Mouse (Mus musculus): ENCODE data around the gene Cnih3. TPM values are rescaled to one million over a fixed set of nuclear protein-coding genes. Genes with fewer than 3 reads are reported as not detected.

Cnih3 gene
- polyA plus RNA-seq, 1 experiment from 2014 or later: 0.13 TPM

DNA sequence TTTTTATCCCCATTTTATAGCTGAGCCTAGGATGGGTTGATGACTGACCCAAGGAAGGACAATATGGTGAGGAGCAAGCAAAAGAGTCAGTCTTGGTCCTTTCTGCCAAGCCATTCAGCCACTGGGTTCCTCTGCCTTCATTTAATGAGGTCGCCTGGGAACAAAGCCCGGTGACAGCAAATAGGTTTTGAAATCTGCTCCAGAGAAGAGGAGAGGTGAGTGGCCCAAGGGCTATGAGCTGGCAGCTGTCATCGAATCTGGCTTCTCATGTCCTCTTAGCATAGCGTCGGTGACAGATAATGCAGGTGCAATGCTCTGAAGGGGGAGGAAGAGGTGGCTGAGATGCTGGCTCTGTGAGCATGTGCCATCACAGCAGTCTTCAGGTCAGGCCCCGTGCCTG lies 100.7 kb downstream of the Cnih3 start:
- no peak for ATAC-seq (replicated peaks; ENCODE audit: low FRiP score, low read depth)
- no peak for TF ChIP-seq CTCF (IDR thresholded peaks at IDR 0.05; ENCODE audit: low read depth)
- no peak overlapping the region for H3K27ac ChIP-seq
- WGBS: 85% methylated on average over 6 of the region's 6 CpGs
- H3K9me3 ChIP-seq (replicated peaks; ENCODE audit: low read length): no peaks in the 10 kb centered on the region
- H3K9ac ChIP-seq (ENCODE audit: low read depth, low read length): no peak overlapping the region
- no peak overlapping the region for H3K4me3 ChIP-seq (replicated peaks; ENCODE audit: low read depth, low read length)
- no peaks in the 10 kb centered on the region for H3K27me3 ChIP-seq (ENCODE audit: insufficient read depth, low read length)
- H3K4me1 ChIP-seq (replicated peaks; ENCODE audit: insufficient read depth, low read length): no peaks in the 10 kb centered on the region
- no peaks in the 10 kb centered on the region for H3K36me3 ChIP-seq (ENCODE audit: insufficient read depth, low read length)
- DNase-seq (ENCODE audit: low spot score): no peak
- H3K4me2 ChIP-seq (ENCODE audit: low read length): no peak overlapping the region

DNA sequence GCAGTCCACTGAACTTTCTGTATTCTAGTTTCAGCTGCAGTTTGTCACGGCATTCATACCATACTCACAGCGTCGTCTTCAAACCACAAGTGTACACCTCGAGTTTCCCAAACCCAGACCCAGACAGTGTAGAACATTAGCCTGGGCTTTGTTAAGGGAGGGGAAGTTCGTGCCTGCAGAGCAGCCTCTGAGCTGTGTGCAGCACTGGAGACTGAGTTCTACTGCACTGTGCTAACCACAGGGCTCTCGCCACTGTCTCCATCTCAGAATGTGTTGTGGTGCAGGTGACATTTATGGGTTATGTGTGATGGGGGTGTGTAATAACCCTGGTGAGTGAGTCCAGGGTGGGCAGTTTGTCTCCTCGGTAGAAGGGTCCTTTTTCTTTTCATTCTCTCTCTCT lies 104.5 kb downstream of the Cnih3 start:
- H3K36me3 ChIP-seq (ENCODE audit: insufficient read depth, low read length): no peaks in the 10 kb centered on the region
- H3K9me3 ChIP-seq (replicated peaks; ENCODE audit: low read length): no peaks in the 10 kb centered on the region
- H3K27me3 ChIP-seq (ENCODE audit: insufficient read depth, low read length): no peaks in the 10 kb centered on the region
- H3K4me3 ChIP-seq (replicated peaks; ENCODE audit: low read depth, low read length): no peak overlapping the region
- DNase-seq (ENCODE audit: low spot score) (no peak), ATAC-seq (replicated peaks; ENCODE audit: low FRiP score, low read depth) (no peak)
- no peak overlapping the region for H3K27ac ChIP-seq
- TF ChIP-seq CTCF (IDR thresholded peaks at IDR 0.05; ENCODE audit: low read depth): no peak
- 80% methylated on average over 7 of the region's 7 CpGs for WGBS
- H3K4me1 ChIP-seq (replicated peaks; ENCODE audit: insufficient read depth, low read length): no peaks in the 10 kb centered on the region
- no peak overlapping the region for H3K4me2 ChIP-seq (ENCODE audit: low read length)
- H3K9ac ChIP-seq (ENCODE audit: low read depth, low read length): no peak overlapping the region

DNA sequence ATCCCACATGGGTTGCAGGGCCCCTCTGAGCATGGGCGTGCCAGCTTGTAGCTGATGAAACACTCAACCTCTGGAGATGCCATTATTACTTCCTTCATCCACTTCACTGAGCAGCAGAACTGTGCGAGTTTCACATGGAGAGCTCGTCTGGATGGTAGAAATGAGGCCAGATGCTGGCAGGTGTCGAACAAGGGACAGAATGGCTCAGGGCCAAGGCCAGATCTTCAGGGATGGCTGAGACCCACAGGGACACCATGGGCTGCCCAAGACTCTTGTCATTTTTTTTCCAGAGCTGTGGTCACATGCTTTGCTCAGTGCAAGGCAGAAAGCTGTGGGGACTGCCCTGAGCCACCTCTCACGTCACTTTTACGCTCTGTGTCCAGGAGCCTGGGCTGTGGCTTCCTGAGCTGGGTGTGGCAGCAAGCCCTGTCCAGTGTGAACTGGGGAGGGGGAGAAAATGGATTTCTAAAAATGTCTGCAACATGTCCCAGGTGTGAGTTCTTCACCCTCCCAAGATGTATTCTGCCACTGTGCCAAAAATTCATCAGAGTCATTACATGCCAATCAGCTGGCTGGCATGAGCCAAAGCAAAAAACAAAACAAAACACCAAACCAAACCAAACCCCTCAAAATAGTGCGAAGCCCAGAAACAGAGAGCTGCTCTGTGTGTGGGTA lies 107.1 kb downstream of the Cnih3 start:
- no peak overlapping the region for H3K27ac ChIP-seq
- TF ChIP-seq CTCF (IDR thresholded peaks at IDR 0.05; ENCODE audit: low read depth): no peak
- H3K9me3 ChIP-seq (replicated peaks; ENCODE audit: low read length): no peaks in the 10 kb centered on the region
- 61% methylated on average over 7 of the region's 7 CpGs for WGBS
- no peak for ATAC-seq (replicated peaks; ENCODE audit: low FRiP score, low read depth)
- H3K4me3 ChIP-seq (replicated peaks; ENCODE audit: low read depth, low read length): no peak overlapping the region
- H3K36me3 ChIP-seq (ENCODE audit: insufficient read depth, low read length): no peaks in the 10 kb centered on the region
- no peaks in the 10 kb centered on the region for H3K27me3 ChIP-seq (ENCODE audit: insufficient read depth, low read length)
- no peak overlapping the region for H3K9ac ChIP-seq (ENCODE audit: low read depth, low read length)
- H3K4me1 ChIP-seq (replicated peaks; ENCODE audit: insufficient read depth, low read length): no peaks in the 10 kb centered on the region
- DNase-seq (ENCODE audit: low spot score): no peak
- H3K4me2 ChIP-seq (ENCODE audit: low read length): no peak overlapping the region

DNA sequence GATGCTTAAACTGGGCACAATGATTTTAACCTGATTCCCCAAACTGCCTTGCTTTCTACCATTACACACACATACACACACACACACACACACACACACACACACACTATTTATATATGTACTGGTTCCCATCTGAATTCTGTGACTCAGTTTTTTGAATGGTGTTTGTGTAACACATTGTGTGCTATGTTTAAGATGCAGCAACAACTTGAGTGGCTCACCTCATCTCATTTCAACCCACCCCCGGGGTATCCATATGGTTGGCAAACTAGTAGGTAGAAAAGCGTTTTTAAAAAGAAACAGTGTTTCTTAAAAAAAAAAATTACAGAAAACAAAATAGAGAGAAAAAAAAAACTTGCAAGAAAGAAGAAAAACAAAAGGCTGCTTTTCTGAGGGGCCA lies 107.9 kb downstream of the Cnih3 start:
- no peak for DNase-seq (ENCODE audit: low spot score)
- no peaks in the 10 kb centered on the region for H3K27me3 ChIP-seq (ENCODE audit: insufficient read depth, low read length)
- no peak overlapping the region for H3K4me3 ChIP-seq (replicated peaks; ENCODE audit: low read depth, low read length)
- 77% methylated on average over 2 of the region's 2 CpGs for WGBS
- no peak overlapping the region for H3K27ac ChIP-seq
- no peak overlapping the region for H3K9ac ChIP-seq (ENCODE audit: low read depth, low read length)
- H3K4me1 ChIP-seq (replicated peaks; ENCODE audit: insufficient read depth, low read length): no peaks in the 10 kb centered on the region
- no peak overlapping the region for H3K4me2 ChIP-seq (ENCODE audit: low read length)
- TF ChIP-seq CTCF (IDR thresholded peaks at IDR 0.05; ENCODE audit: low read depth): no peak
- ATAC-seq (replicated peaks; ENCODE audit: low FRiP score, low read depth): no peak
- H3K36me3 ChIP-seq (ENCODE audit: insufficient read depth, low read length): no peaks in the 10 kb centered on the region
- H3K9me3 ChIP-seq (replicated peaks; ENCODE audit: low read length): no peaks in the 10 kb centered on the region

DNA sequence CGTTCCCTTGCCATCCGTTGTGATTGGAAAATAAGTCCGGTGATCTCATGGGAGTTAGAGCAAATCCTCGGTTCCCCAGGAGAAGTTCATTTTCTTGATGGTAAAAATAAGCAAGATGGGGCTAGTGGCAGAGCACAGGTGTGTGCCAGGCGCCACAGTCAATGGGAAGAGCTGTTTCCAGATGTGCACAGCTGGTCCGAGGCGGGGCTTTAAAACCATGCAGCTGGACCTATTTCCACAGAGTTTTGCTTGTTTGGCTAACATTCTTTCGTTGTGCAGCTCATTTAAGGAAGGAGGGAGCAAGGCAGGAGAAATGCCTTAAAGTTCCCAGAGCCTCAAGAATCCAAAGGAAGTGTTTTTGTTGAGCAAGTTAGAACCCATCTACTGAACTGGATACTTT lies 109.1 kb downstream of the Cnih3 start:
- WGBS: 76% methylated on average over 8 of the region's 8 CpGs

DNA sequence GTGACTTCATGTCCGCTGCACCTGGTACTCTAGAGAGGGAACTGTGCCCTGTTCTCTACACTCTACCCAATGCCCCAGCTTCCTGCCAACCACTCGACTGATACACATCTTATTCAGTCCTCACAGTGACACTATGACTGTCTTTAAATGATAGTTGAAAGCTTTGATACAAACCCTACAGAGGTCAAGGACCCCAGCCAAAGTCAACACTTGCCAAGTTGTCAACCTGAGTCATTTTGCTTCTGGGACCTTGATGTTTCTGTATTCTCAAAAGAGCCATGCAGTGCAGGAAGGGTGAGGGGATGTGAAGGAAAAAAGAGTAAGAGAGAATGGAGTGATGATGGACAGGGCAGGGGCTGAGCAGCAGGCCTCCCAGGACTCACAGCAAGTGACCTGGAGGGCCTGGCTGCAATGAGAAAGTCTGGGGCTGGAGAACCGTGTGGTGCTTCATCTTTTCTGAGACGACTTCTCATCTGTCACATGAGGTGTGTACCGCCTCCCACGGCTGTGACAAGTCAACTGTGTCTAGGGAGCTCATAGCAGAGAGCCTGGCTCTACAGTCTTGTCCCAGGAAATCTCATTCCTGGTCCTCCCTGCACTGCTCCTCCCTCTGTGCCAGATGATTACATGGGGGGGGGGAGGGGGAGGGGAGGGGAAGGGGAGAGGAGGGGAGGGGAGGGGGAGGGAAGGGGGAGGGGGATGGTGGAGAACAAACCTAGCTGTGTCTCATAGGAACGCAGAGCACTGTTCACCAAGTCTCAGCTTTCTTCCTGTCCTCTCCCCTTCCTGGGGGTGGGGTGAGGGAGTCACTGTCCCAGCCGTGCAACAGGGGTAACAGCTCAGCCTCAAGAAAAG lies 109.8 kb downstream of the Cnih3 start:
- no peak for TF ChIP-seq CTCF (IDR thresholded peaks at IDR 0.05; ENCODE audit: low read depth)
- Histone ChIP-seq H3K9ac (ENCODE audit: low read depth, low read length) (no peak overlapping the region), H3K27me3 (ENCODE audit: insufficient read depth, low read length) (no peaks in the 10 kb centered on the region), H3K4me3 (replicated peaks; ENCODE audit: low read depth, low read length) (no peak overlapping the region), H3K36me3 (ENCODE audit: insufficient read depth, low read length) (no peaks in the 10 kb centered on the region), H3K4me1 (replicated peaks; ENCODE audit: insufficient read depth, low read length) (no peaks in the 10 kb centered on the region), H3K27ac (no peak overlapping the region), H3K4me2 (ENCODE audit: low read length) (no peak overlapping the region), H3K9me3 (replicated peaks; ENCODE audit: low read length) (no peaks in the 10 kb centered on the region)
- 34% methylated on average over 8 of the region's 8 CpGs for WGBS
- DNase-seq (ENCODE audit: low spot score) (peak; percentile 57), ATAC-seq (replicated peaks; ENCODE audit: low FRiP score, low read depth) (peak; percentile 69)

More for the DNA sequence above, 109.1 kb downstream of the Cnih3 start:
- no peak overlapping the region for H3K4me3 ChIP-seq (replicated peaks; ENCODE audit: low read depth, low read length)
- H3K4me2 ChIP-seq (ENCODE audit: low read length): no peak overlapping the region
- H3K27ac ChIP-seq: no peak overlapping the region
- H3K36me3 ChIP-seq (ENCODE audit: insufficient read depth, low read length): no peaks in the 10 kb centered on the region
- no peak overlapping the region for H3K9ac ChIP-seq (ENCODE audit: low read depth, low read length)
- TF ChIP-seq CTCF (IDR thresholded peaks at IDR 0.05; ENCODE audit: low read depth): no peak
- no peaks in the 10 kb centered on the region for H3K27me3 ChIP-seq (ENCODE audit: insufficient read depth, low read length)
- no peak for ATAC-seq (replicated peaks; ENCODE audit: low FRiP score, low read depth)
- peak; percentile 8 for DNase-seq (ENCODE audit: low spot score)
- no peaks in the 10 kb centered on the region for H3K4me1 ChIP-seq (replicated peaks; ENCODE audit: insufficient read depth, low read length)
- H3K9me3 ChIP-seq (replicated peaks; ENCODE audit: low read length): no peaks in the 10 kb centered on the region

All from kidney, postnatal 0 days (tissue).